Mouse (Mus musculus): ENCODE data around the gene Fas.

Gene Fas

GRCm38 (mm10) chr19:34289948-34290789, at the start of gene Fas:
Gene Fas (plus strand): TSS chr19:34290666.
- peak; percentile 36 for DNase-seq

- no peak for DNase-seq
Observed at GRCm38 (mm10) chr19:34241247-34241915, 49.1 kb upstream of the Fas start.

- no peak for DNase-seq
Observed at GRCm38 (mm10) chr19:34242925-34243324, 47.5 kb upstream of the Fas start.

- DNase-seq: peak; percentile 29
Observed at GRCm38 (mm10) chr19:34244056-34244455, 46.4 kb upstream of the Fas start.

- no peak for DNase-seq
Observed at GRCm38 (mm10) chr19:34248558-34248957, 41.9 kb upstream of the Fas start.

GRCm38 (mm10) chr19:34250621-34251020, 39.8 kb upstream of the Fas start:
- DNase-seq: no peak

- no peak for DNase-seq
Observed at GRCm38 (mm10) chr19:34251900-34252299, 38.6 kb upstream of the Fas start.

- DNase-seq: no peak
Observed at GRCm38 (mm10) chr19:34252450-34252849, 38.0 kb upstream of the Fas start.

GRCm38 (mm10) chr19:34254101-34254879, 36.2 kb upstream of the Fas start:
- DNase-seq: no peak

- no peak for DNase-seq
Observed at GRCm38 (mm10) chr19:34254880-34255681, 35.4 kb upstream of the Fas start, which contains the start of gene Acta2. Gene Acta2 (minus strand): TSS chr19:34255590.

GRCm38 (mm10) chr19:34256149-34256548, 34.3 kb upstream of the Fas start:
- DNase-seq: no peak

GRCm38 (mm10) chr19:34256936-34257335, 33.5 kb upstream of the Fas start:
- DNase-seq: no peak

- DNase-seq: no peak
Observed at GRCm38 (mm10) chr19:34262273-34262974, 28.0 kb upstream of the Fas start.

- no peak for DNase-seq
Observed at GRCm38 (mm10) chr19:34265604-34266193, 24.8 kb upstream of the Fas start.

- DNase-seq: no peak
Observed at GRCm38 (mm10) chr19:34268991-34269390, 21.5 kb upstream of the Fas start.

- no peak for DNase-seq
Observed at GRCm38 (mm10) chr19:34270106-34270726, 20.2 kb upstream of the Fas start.

GRCm38 (mm10) chr19:34270824-34271464, 19.5 kb upstream of the Fas start:
- DNase-seq: no peak

GRCm38 (mm10) chr19:34273073-34273472, 17.4 kb upstream of the Fas start:
- DNase-seq: no peak

GRCm38 (mm10) chr19:34278078-34278477, 12.4 kb upstream of the Fas start:
- no peak for DNase-seq

GRCm38 (mm10) chr19:34283614-34284013, 6.9 kb upstream of the Fas start:
- no peak for DNase-seq
